Mouse (Mus musculus) embryonic facial prominence, embryonic 12.5 days (tissue): ENCODE data around the gene Olfr849. TPM values are rescaled to one million over a fixed set of nuclear protein-coding genes. Genes with fewer than 3 reads are reported as not detected.

Source experiments
- ATAC-seq: fragments of 200-750 bp; cut with Nextera tagmentation; 2 replicates; pipeline ENCODE4 v1.8.0; 2017; ENCODE audit not compliant: insufficient number of reproducible peaks, insufficient read depth, low FRiP score, low TSS enrichment
- H3K27ac ChIP-seq: fragments of 300-500 bp; sonication (generic); 2 replicates; pipeline ENCODE4 v1.5.1; 2016; ENCODE audit warnings: mild to moderate bottlenecking
- H3K27me3 ChIP-seq: fragments of 300-500 bp; sonication (generic); 2 replicates; pipeline ENCODE4 v1.6.1; 2016; ENCODE audit warnings: mild to moderate bottlenecking, moderate library complexity
- H3K36me3 ChIP-seq: fragments of 300-500 bp; sonication (generic); 2 replicates; pipeline ENCODE4 v1.6.1; 2016; ENCODE audit warnings: mild to moderate bottlenecking
- H3K4me1 ChIP-seq: fragments of 300-500 bp; sonication (generic); 2 replicates; pipeline ENCODE4 v1.6.1; 2016
- H3K4me2 ChIP-seq: fragments of 300-500 bp; sonication (generic); replicated peaks from 2 replicates; pipeline ENCODE4 v1.6.1; 2016; ENCODE audit warnings: mild to moderate bottlenecking, moderate library complexity
- H3K4me3 ChIP-seq: fragments of 300-500 bp; sonication (generic); 2 replicates; pipeline ENCODE4 v1.5.1; 2016; ENCODE audit warnings: mild to moderate bottlenecking
- H3K9ac ChIP-seq: fragments of 300-500 bp; sonication (generic); 2 replicates; pipeline ENCODE4 v1.6.1; 2016; ENCODE audit warnings: mild to moderate bottlenecking, moderate library complexity
- H3K9me3 ChIP-seq: fragments of 300-500 bp; sonication (generic); 2 replicates; pipeline ENCODE4 v1.6.1; 2016; ENCODE audit warnings: mild to moderate bottlenecking, moderate library complexity
- WGBS: fragments of 180-500 bp; shearing (Covaris S2); methylation state at CpG from one replicate; pipeline ENCODE4 v1.1.7; 2016; 5-methylcytosine and 5-hydroxymethylcytosine counted together
- polyA plus RNA-seq: library from polyadenylated mRNA; unstranded; fragments of >200 nt; fragmentation: Nextera tagmentation; extraction: Ambion mirVana; gene quantifications from 2 replicates; pipeline ENCODE4 v1.2.1, GENCODE M21; 2016

Gene Olfr849
- not detected in 2 replicates for polyA plus RNA-seq

- no peak within 1 kb of the TSS for H3K9ac ChIP-seq
- peaks cover 19% of the 10 kb centered on the region for H3K9me3 ChIP-seq
- no peak within 1 kb of the TSS for H3K4me2 ChIP-seq
- H3K27me3 ChIP-seq = no peaks in the 10 kb centered on the region
- ATAC-seq = no peak
- H3K36me3 ChIP-seq = no peaks in the 10 kb centered on the region
- no peaks in the 10 kb centered on the region for H3K4me1 ChIP-seq
- no peak within 1 kb of the TSS for H3K4me3 ChIP-seq
- no peak within 1 kb of the TSS for H3K27ac ChIP-seq
- WGBS = 82% methylated on average over 2 of the region's 2 CpGs
Observed at GRCm38 (mm10) chr9:19439966-19440365, at the start of gene Olfr849. Gene Olfr849 (plus strand): TSS chr9:19440266.

- Histone ChIP-seq H3K4me3 (no peak within 1 kb of the TSS), H3K4me2 (no peak within 1 kb of the TSS), H3K36me3 (no peaks in the 10 kb centered on the region), H3K9ac (no peak within 1 kb of the TSS), H3K27ac (no peak within 1 kb of the TSS), H3K27me3 (no peaks in the 10 kb centered on the region), H3K4me1 (no peaks in the 10 kb centered on the region), H3K9me3 (0 out of 2 replicates have a peak, but pooled peaks cover 6% of the 10 kb centered on the region)
- no peak for ATAC-seq
Observed at GRCm38 (mm10) chr9:19478148-19478547, 38.1 kb downstream of the Olfr849 start, which contains the start of gene Olfr850. Gene Olfr850 (minus strand): TSS chr9:19478248.

GRCm38 (mm10) chr9:19492995-19493394 is 52.9 kb downstream of the Olfr849 start, which contains the start of gene Olfr851:
Gene Olfr851 (plus strand): TSS chr9:19493295.
- Histone ChIP-seq H3K9ac (no peak within 1 kb of the TSS), H3K36me3 (no peaks in the 10 kb centered on the region), H3K27ac (no peak within 1 kb of the TSS), H3K4me1 (no peaks in the 10 kb centered on the region), H3K9me3 (peaks cover 11% of the 10 kb centered on the region; the same call in 1 of the 2 replicates), H3K4me2 (no peak within 1 kb of the TSS), H3K27me3 (no peaks in the 10 kb centered on the region), H3K4me3 (no peak within 1 kb of the TSS)
- ATAC-seq = no peak

Other genes starting within 250 kb of the Olfr849 start
- gene Olfr843, start 188.3 kb upstream of the Olfr849 start, polyA plus RNA-seq = not detected in 2 replicates
- gene Olfr844, start 123.9 kb upstream of the Olfr849 start, polyA plus RNA-seq = not detected in 2 replicates
- not detected in 2 replicates for gene Olfr845, start 103.8 kb upstream of the Olfr849 start, polyA plus RNA-seq
- not detected in 2 replicates for gene Olfr846, start 76.3 kb upstream of the Olfr849 start, polyA plus RNA-seq
- gene Olfr847, start 61.6 kb upstream of the Olfr849 start, polyA plus RNA-seq = not detected in 2 replicates
- gene Olfr850, start 38.0 kb downstream of the Olfr849 start, polyA plus RNA-seq = not detected in 2 replicates
- not detected in 2 replicates for gene Olfr851, start 53.0 kb downstream of the Olfr849 start, polyA plus RNA-seq
- not detected in 2 replicates for gene Olfr853, start 100.8 kb downstream of the Olfr849 start, polyA plus RNA-seq
- not detected in 2 replicates for gene Olfr854, start 127.1 kb downstream of the Olfr849 start, polyA plus RNA-seq
- not detected in 2 replicates for gene Olfr855, start 142.4 kb downstream of the Olfr849 start, polyA plus RNA-seq
- 37.0 and 38.1 TPM in 2 replicates for gene Zfp317, start 181.8 kb downstream of the Olfr849 start, polyA plus RNA-seq